Mouse (Mus musculus): ENCODE results near the gene Tarbp2.

Tarbp2 gene

GRCm38 (mm10) chr15:102505770-102506463 lies 12.1 kb upstream of the Tarbp2 start:
- DNase-seq, result no peak

GRCm38 (mm10) chr15:102506464-102506830 lies 11.5 kb upstream of the Tarbp2 start:
- DNase-seq, result no peak

- no peak for DNase-seq
These were observed 11.1 kb upstream of the Tarbp2 start for GRCm38 (mm10) chr15:102506864-102507263.

GRCm38 (mm10) chr15:102507561-102507960 lies 10.4 kb upstream of the Tarbp2 start:
- DNase-seq, result no peak

- DNase-seq, result no peak
These were observed 9.7 kb upstream of the Tarbp2 start for GRCm38 (mm10) chr15:102508336-102508735.

- no peak for DNase-seq
These were observed 7.9 kb upstream of the Tarbp2 start for GRCm38 (mm10) chr15:102510110-102510509.

- peak; percentile 86 for DNase-seq
These were observed 7.3 kb upstream of the Tarbp2 start for GRCm38 (mm10) chr15:102510590-102511284.

- DNase-seq, result no peak
These were observed 6.6 kb upstream of the Tarbp2 start for GRCm38 (mm10) chr15:102511285-102511833.

- DNase-seq, result no peak
These were observed 6.0 kb upstream of the Tarbp2 start for GRCm38 (mm10) chr15:102512010-102512409.

- no peak for DNase-seq
These were observed 5.5 kb upstream of the Tarbp2 start for GRCm38 (mm10) chr15:102512471-102512870.

- DNase-seq, result no peak
These were observed 5.0 kb upstream of the Tarbp2 start for GRCm38 (mm10) chr15:102513004-102513403.

- DNase-seq, result no peak
These were observed 2.7 kb upstream of the Tarbp2 start for GRCm38 (mm10) chr15:102515261-102515660.

- no peak for DNase-seq
These were observed 2.2 kb upstream of the Tarbp2 start for GRCm38 (mm10) chr15:102515791-102516190.

- DNase-seq, result no peak
These were observed 1.7 kb upstream of the Tarbp2 start for GRCm38 (mm10) chr15:102516293-102516692.

- DNase-seq, result peak; percentile 73
These were observed 1.1 kb upstream of the Tarbp2 start, which contains the start of gene Map3k12 for GRCm38 (mm10) chr15:102516728-102517404. Gene Map3k12, minus strand, starts transcription at chr15:102517064.

GRCm38 (mm10) chr15:102517631-102517975 lies 389 bp upstream of the Tarbp2 start:
- no peak for DNase-seq

GRCm38 (mm10) chr15:102518859-102519201 lies 838 bp downstream of the Tarbp2 start:
- DNase-seq, result no peak

GRCm38 (mm10) chr15:102519211-102520141 lies 1.5 kb downstream of the Tarbp2 start:
- DNase-seq, result no peak

- no peak for DNase-seq
These were observed 2.4 kb downstream of the Tarbp2 start for GRCm38 (mm10) chr15:102520416-102520815.

GRCm38 (mm10) chr15:102521480-102521879 lies 3.5 kb downstream of the Tarbp2 start:
- no peak for DNase-seq

- no peak for DNase-seq
These were observed 7.0 kb downstream of the Tarbp2 start, which contains the start of gene Npff for GRCm38 (mm10) chr15:102524892-102525485. Gene Npff, minus strand, starts transcription at chr15:102524942.

Data from kidney, adult 11 months (tissue).